Comparison of ENCODE assay signal across 9 mouse cellular contexts in the genomic region with DNA sequence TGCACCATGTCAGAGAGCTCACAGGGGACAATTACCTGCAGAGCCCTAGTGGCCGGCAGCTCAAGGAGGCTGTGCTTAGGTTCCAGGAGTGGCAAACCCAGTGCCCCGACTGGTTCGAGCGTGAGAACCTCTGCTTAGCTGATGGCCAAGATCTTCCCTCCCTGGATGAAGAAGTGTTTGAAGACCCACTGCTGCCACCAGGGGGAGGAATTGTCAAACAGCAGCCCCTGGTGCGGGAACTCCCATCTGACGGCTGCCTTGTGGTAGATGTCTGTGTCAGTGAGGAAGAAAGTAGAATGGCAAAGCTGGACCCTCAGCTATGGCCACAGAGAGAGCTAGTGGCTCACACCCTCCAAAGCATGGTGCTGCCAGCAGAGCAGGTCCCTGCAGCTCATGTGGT. TPM values are rescaled to one million over a fixed set of nuclear protein-coding genes. Genes with fewer than 3 reads are reported as not detected.
A peak's percentile ranks its signal among the peaks of the same experiment; 100 is the strongest.
DNase-seq lines count a peak whose midpoint lies in the region; TF ChIP-seq lines count a peak whose summit lies in the region.
"Had no signal": no experiment of that assay in that cellular context is flagged by ENCODE, and none has a peak within 500 bp of the region (broad histone marks: within the 10 kb centered on the region; RNA-seq: fewer than 3 reads in every experiment).

No protein-coding gene starts in this region.

- peak; percentile 69 for TF ChIP-seq CTCF in layer of hippocampus, adult 2 months (conservative IDR thresholded peaks at IDR 0.05)
- peak; percentile 43 to 60 (median 59) for TF ChIP-seq CTCF in MEL (IDR thresholded peaks at IDR 0.05 in 2 of 3, conservative IDR thresholded peaks at IDR 0.05 in 1 of 3; ENCODE audit: control insufficient read depth in 1 of 3, insufficient read depth in 1 of 3, low read depth in 2 of 3, low read length in 3 of 3, poor library complexity in 1 of 3, severe bottlenecking in 1 of 3)

- DNase-seq in layer of hippocampus, adult 2 months (ENCODE audit: low spot score in 2 of 2): no peak
- no peak for DNase-seq in layer of hippocampus, adult 9-11 months
- DNase-seq in CD4-positive helper T cell, adult 2 months (ENCODE audit: low read depth, low spot score): peak; percentile 52
- DNase-seq in MEL (ENCODE audit: low read depth, low spot score): peak; percentile 58
- DNase-seq in naive thymus-derived CD4-positive, alpha-beta T cell, adult 2 months (ENCODE audit: low read depth): peak; percentile 72
- DNase-seq in embryo, embryonic 9.5 days (ENCODE audit: extremely low spot score): no peak
- DNase-seq in embryo, embryonic 10.5 days (ENCODE audit: low spot score): no peak

- H3K4me3 ChIP-seq in layer of hippocampus, adult 2 months: no peak overlapping the region
- H3K4me3 ChIP-seq in MEL (ENCODE audit: control insufficient read depth in 1 of 2, insufficient read depth in 1 of 2, low read depth in 2 of 2, low read length in 2 of 2): no peak overlapping the region
- H3K4me3 ChIP-seq: hindbrain, embryonic 12.5 days; megakaryocyte, embryonic 14.5 days had no signal

- TF ChIP-seq RAD21 in MEL (IDR thresholded peaks at IDR 0.05; ENCODE audit: low read depth, low read length): peak; percentile 37

- peaks cover 9 to 18% of the 10 kb centered on the region in 2 experiments for H3K4me1 ChIP-seq in MEL (ENCODE audit: control insufficient read depth in 1 of 2, insufficient read depth in 2 of 2, low read length in 2 of 2)

- H3K9me3 ChIP-seq in MEL (replicated peaks; ENCODE audit: insufficient read depth, low read length): no peaks in the 10 kb centered on the region
- H3K9me3 ChIP-seq: hindbrain, embryonic 12.5 days; megakaryocyte, embryonic 14.5 days had no signal

- peaks cover 2 to 18% of the 10 kb centered on the region in 2 experiments for H3K36me3 ChIP-seq in MEL (ENCODE audit: control insufficient read depth in 1 of 2, insufficient read depth in 2 of 2, low read length in 2 of 2)

- TF ChIP-seq POLR2A in MEL (IDR thresholded peaks at IDR 0.05; ENCODE audit: control insufficient read depth in 1 of 2, insufficient read depth in 1 of 2, low read depth in 1 of 2, low read length in 2 of 2, poor library complexity in 1 of 2): no peak

- no peak overlapping the region for H3K27ac ChIP-seq in layer of hippocampus, adult 2 months
- H3K27ac ChIP-seq in MEL (ENCODE audit: control insufficient read depth, low read depth, low read length): no peak overlapping the region
- H3K27ac ChIP-seq: hindbrain, embryonic 12.5 days had no signal

- no peak for TF ChIP-seq EP300 in MEL (IDR thresholded peaks at IDR 0.05; ENCODE audit: low read depth in 1 of 2, low read length in 2 of 2)

- no peaks in the 10 kb centered on the region for H3K27me3 ChIP-seq in MEL (ENCODE audit: control insufficient read depth in 1 of 2, insufficient read depth in 2 of 2, low read length in 2 of 2)
- H3K27me3 ChIP-seq: hindbrain, embryonic 12.5 days; megakaryocyte, embryonic 14.5 days had no signal

- H3K79me2 ChIP-seq in MEL (ENCODE audit: control insufficient read depth, insufficient read depth, low read length, poor library complexity): no peaks in the 10 kb centered on the region

- no peak overlapping the region for H3K9ac ChIP-seq in MEL (ENCODE audit: control insufficient read depth, low read depth, low read length, poor library complexity, severe bottlenecking)
- H3K9ac ChIP-seq: hindbrain, embryonic 12.5 days had no signal

TF ChIP-seq in MEL, 35 proteins besides CTCF, POLR2A, EP300 and RAD21:
- TF ChIP-seq ZKSCAN1 (IDR thresholded peaks at IDR 0.05; ENCODE audit: low read depth, low read length) (no peak), SMC3 (IDR thresholded peaks at IDR 0.05; ENCODE audit: low read depth, low read length) (peak; percentile 40), POLR2AphosphoS5 (IDR thresholded peaks at IDR 0.05; ENCODE audit: borderline replicate concordance, low read depth, low read length) (no peak), ETS1 (IDR thresholded peaks at IDR 0.05; ENCODE audit: low read depth, low read length) (no peak), MAFK (IDR thresholded peaks at IDR 0.05; ENCODE audit: borderline replicate concordance, low read depth, low read length) (no peak), MAZ (IDR thresholded peaks at IDR 0.05; ENCODE audit: low read depth, low read length) (no peak), UBTF (IDR thresholded peaks at IDR 0.05; ENCODE audit: borderline replicate concordance, insufficient read depth, low read depth, low read length) (no peak), CHD1 (IDR thresholded peaks at IDR 0.05; ENCODE audit: low read depth, low read length) (no peak), GATA1 (IDR thresholded peaks at IDR 0.05; ENCODE audit: low read depth, low read length) (no peak), CHD2 (IDR thresholded peaks at IDR 0.05; ENCODE audit: low read length) (no peak), ZC3H11A (IDR thresholded peaks at IDR 0.05; ENCODE audit: low read depth, low read length) (0 out of 2 replicates have a peak, but pooled peaks have one; percentile 8), RCOR1 (IDR thresholded peaks at IDR 0.05; ENCODE audit: low read depth, low read length) (no peak), ZMIZ1 (IDR thresholded peaks at IDR 0.05; ENCODE audit: low read depth, low read length) (no peak)

RNA-seq across cellular contexts. Expression of a gene that starts 12.1 kb away (rescaled TPM):
- 10 to 100 TPM; 38.2 to 38.6 TPM for total RNA-seq in layer of hippocampus, adult 2 months (2021)
- not detected in 2 replicates for total RNA-seq in MEL (2012; rRNA removed)
- under 1 TPM in 1 of 2 experiments, not detected in 1; 0.18 TPM for polyA plus RNA-seq in MEL (2012; ENCODE audit: insufficient read depth in 1 of 2, insufficient read length in 2 of 2, low read depth in 1 of 2, low replicate concordance in 2 of 2, missing spikeins in 1 of 2)

RNA-seq across cellular contexts. Expression of a gene that starts 18.5 kb away (rescaled TPM):
- total RNA-seq in layer of hippocampus, adult 2 months (2021): 1 to 10 TPM; 6.7 to 8.1 TPM
- total RNA-seq in MEL (2012; rRNA removed): 18.0 and 19.5 TPM in 2 replicates
- 10 to 100 TPM in 1 of 2 experiments, not detected in 1; 43.3 TPM for polyA plus RNA-seq in MEL (2012; ENCODE audit: insufficient read depth in 1 of 2, insufficient read length in 2 of 2, low read depth in 1 of 2, low replicate concordance in 2 of 2, missing spikeins in 1 of 2)

RNA-seq across cellular contexts. Expression of a gene that starts 49.6 kb away (rescaled TPM):
- 10 to 100 TPM; 32.3 to 40.2 TPM for total RNA-seq in layer of hippocampus, adult 2 months (2021)
- 17.4 and 19.9 TPM in 2 replicates for total RNA-seq in MEL (2012; rRNA removed)
- 10 to 100 TPM in 1 of 2 experiments, not detected in 1; 17.8 TPM for polyA plus RNA-seq in MEL (2012; ENCODE audit: insufficient read depth in 1 of 2, insufficient read length in 2 of 2, low read depth in 1 of 2, low replicate concordance in 2 of 2, missing spikeins in 1 of 2)

Comparison
In these comparisons a context has a peak if more than half of its experiments do, and no peak if none do; other contexts are left out.
1. DNase-seq: peak in CD4-positive helper T cell, adult 2 months (single experiment), MEL (single experiment) and naive thymus-derived CD4-positive, alpha-beta T cell, adult 2 months (single experiment); none in layer of hippocampus, adult 2 months (0 of 2), layer of hippocampus, adult 9-11 months (single experiment), embryo, embryonic 9.5 days (single experiment) and embryo, embryonic 10.5 days (single experiment).
2. RNA of a gene that starts 12.1 kb away (total RNA-seq): 38.2 to 38.6 TPM in layer of hippocampus, adult 2 months; not detected in MEL; every median in the first group is over 10 times any median in the second.